Mouse (Mus musculus): ENCODE results near the gene Sdc4. TPM values are rescaled to one million over a fixed set of nuclear protein-coding genes. Genes with fewer than 3 reads are reported as not detected.
A peak's percentile ranks its signal among the peaks of the same experiment; 100 is the strongest.

Gene Sdc4
- polyA plus RNA-seq, 1 experiment from 2014 or later = 178 TPM

- Histone ChIP-seq H3K4me3 (no peak overlapping the region), H3K4me1 (peaks cover 35% of the 10 kb centered on the region), H3K4me2 (no peak overlapping the region), H3K9me3 (no peaks in the 10 kb centered on the region), H3K36me3 (no peaks in the 10 kb centered on the region), H3K27ac (no peak overlapping the region), H3K9ac (no peak overlapping the region), H3K27me3 (no peaks in the 10 kb centered on the region)
- no peak for ATAC-seq (ENCODE audit: borderline replicate concordance, extremely low read depth, low FRiP score, low TSS enrichment)
- WGBS = 70% methylated on average over 3 of the region's 3 CpGs
Observed at GRCm38 (mm10) chr2:164446086-164446469, 2.4 kb upstream of the Sdc4 start.

GRCm38 (mm10) chr2:164445399-164446085 lies 1.9 kb upstream of the Sdc4 start:
- Histone ChIP-seq H3K4me3 (no peak overlapping the region), H3K4me2 (no peak overlapping the region), H3K27ac (no peak overlapping the region), H3K9me3 (no peaks in the 10 kb centered on the region), H3K27me3 (no peaks in the 10 kb centered on the region), H3K4me1 (peaks cover 41% of the 10 kb centered on the region), H3K36me3 (no peaks in the 10 kb centered on the region), H3K9ac (no peak overlapping the region)
- WGBS = 69% methylated on average over 3 of the region's 3 CpGs
- no peak for ATAC-seq (ENCODE audit: borderline replicate concordance, extremely low read depth, low FRiP score, low TSS enrichment)

GRCm38 (mm10) chr2:164444701-164445100 lies 1.0 kb upstream of the Sdc4 start:
- Histone ChIP-seq H3K9ac (no peak overlapping the region), H3K36me3 (no peaks in the 10 kb centered on the region), H3K4me3 (no peak overlapping the region), H3K27ac (no peak overlapping the region), H3K4me1 (peaks cover 46% of the 10 kb centered on the region), H3K27me3 (no peaks in the 10 kb centered on the region), H3K4me2 (no peak overlapping the region), H3K9me3 (no peaks in the 10 kb centered on the region)
- ATAC-seq (ENCODE audit: borderline replicate concordance, extremely low read depth, low FRiP score, low TSS enrichment) = no peak
- 59% methylated on average over 2 of the region's 2 CpGs for WGBS

- H3K9me3 ChIP-seq = no peaks in the 10 kb centered on the region
- H3K27ac ChIP-seq = peak overlapping the region; percentile 89
- ATAC-seq (ENCODE audit: borderline replicate concordance, extremely low read depth, low FRiP score, low TSS enrichment) = peak; percentile 94
- H3K27me3 ChIP-seq = no peaks in the 10 kb centered on the region
- H3K4me2 ChIP-seq = peak overlapping the region; percentile 84
- 0% methylated on average over 26 of the region's 26 CpGs for WGBS
- peaks cover 50% of the 10 kb centered on the region for H3K4me1 ChIP-seq
- no peaks in the 10 kb centered on the region for H3K36me3 ChIP-seq
- H3K9ac ChIP-seq = peak overlapping the region; percentile 83
- peak overlapping the region; percentile 74 for H3K4me3 ChIP-seq
Observed at GRCm38 (mm10) chr2:164443051-164443437, 643 bp downstream of the Sdc4 start.

- Histone ChIP-seq H3K36me3 (no peaks in the 10 kb centered on the region), H3K9me3 (no peaks in the 10 kb centered on the region), H3K4me3 (peak overlapping the region; percentile 74), H3K4me1 (peaks cover 54% of the 10 kb centered on the region), H3K27me3 (no peaks in the 10 kb centered on the region), H3K9ac (peak overlapping the region; percentile 83), H3K4me2 (peak overlapping the region; percentile 84), H3K27ac (peak overlapping the region; percentile 89)
- ATAC-seq (ENCODE audit: borderline replicate concordance, extremely low read depth, low FRiP score, low TSS enrichment) = peak; percentile 65
- WGBS = 3% methylated on average over 29 of the region's 29 CpGs
Observed at GRCm38 (mm10) chr2:164442315-164443050, 1.2 kb downstream of the Sdc4 start.

- Histone ChIP-seq H3K4me1 (peaks cover 62% of the 10 kb centered on the region), H3K27ac (0 out of 2 replicates have a peak overlapping the region, but pooled peaks have one; percentile 69)
- WGBS = 25% methylated on average over 7 of the region's 7 CpGs
Observed at GRCm38 (mm10) chr2:164441731-164442130, 2.0 kb downstream of the Sdc4 start.

GRCm38 (mm10) chr2:164441155-164441554 lies 2.5 kb downstream of the Sdc4 start:
- Histone ChIP-seq H3K4me1 (peaks cover 68% of the 10 kb centered on the region), H3K27ac (peak overlapping the region; percentile 69), H3K9me3 (no peaks in the 10 kb centered on the region), H3K27me3 (no peaks in the 10 kb centered on the region), H3K4me3 (peak overlapping the region; percentile 74), H3K9ac (peak overlapping the region; percentile 83), H3K4me2 (peak overlapping the region; percentile 84), H3K36me3 (no peaks in the 10 kb centered on the region)
- WGBS = 38% methylated on average over 8 of the region's 8 CpGs
- no peak for ATAC-seq (ENCODE audit: borderline replicate concordance, extremely low read depth, low FRiP score, low TSS enrichment)

More at GRCm38 (mm10) chr2:164441731-164442130, 2.0 kb downstream of the Sdc4 start:
- H3K36me3 ChIP-seq = no peaks in the 10 kb centered on the region
- H3K4me2 ChIP-seq = peak overlapping the region; percentile 84
- peak overlapping the region; percentile 83 for H3K9ac ChIP-seq
- no peak for ATAC-seq (ENCODE audit: borderline replicate concordance, extremely low read depth, low FRiP score, low TSS enrichment)
- H3K4me3 ChIP-seq = peak overlapping the region; percentile 74
- no peaks in the 10 kb centered on the region for H3K27me3 ChIP-seq
- no peaks in the 10 kb centered on the region for H3K9me3 ChIP-seq

GRCm38 (mm10) chr2:164440314-164440713 lies 3.4 kb downstream of the Sdc4 start:
- no peaks in the 10 kb centered on the region for H3K27me3 ChIP-seq
- H3K9me3 ChIP-seq = no peaks in the 10 kb centered on the region
- peaks cover 76% of the 10 kb centered on the region for H3K4me1 ChIP-seq
- no peaks in the 10 kb centered on the region for H3K36me3 ChIP-seq
- no peak overlapping the region for H3K9ac ChIP-seq
- H3K27ac ChIP-seq = peak overlapping the region; percentile 69; the same call in 1 of the 2 replicates
- 49% methylated on average over 5 of the region's 5 CpGs for whole genome bisulfite sequencing
- peak overlapping the region; percentile 74 for H3K4me3 ChIP-seq
- peak overlapping the region; percentile 84 for H3K4me2 ChIP-seq
- ATAC-seq (ENCODE audit: borderline replicate concordance, extremely low read depth, low FRiP score, low TSS enrichment) = peak; percentile 19

- Histone ChIP-seq H3K9ac (no peak overlapping the region), H3K27ac (no peak overlapping the region; the same call in 1 of the 2 replicates), H3K4me3 (no peak overlapping the region), H3K36me3 (no peaks in the 10 kb centered on the region), H3K4me1 (peaks cover 89% of the 10 kb centered on the region), H3K27me3 (no peaks in the 10 kb centered on the region), H3K4me2 (peak overlapping the region; percentile 84), H3K9me3 (no peaks in the 10 kb centered on the region)
- 37% methylated on average over 3 of the region's 3 CpGs for WGBS
- ATAC-seq (ENCODE audit: borderline replicate concordance, extremely low read depth, low FRiP score, low TSS enrichment) = no peak
Observed at GRCm38 (mm10) chr2:164439001-164439421, 4.7 kb downstream of the Sdc4 start.

- Histone ChIP-seq H3K4me1 (peaks cover 89% of the 10 kb centered on the region), H3K4me3 (0 out of 2 replicates have a peak overlapping the region, but pooled peaks have one; percentile 1)
Observed at GRCm38 (mm10) chr2:164438257-164438656, 5.4 kb downstream of the Sdc4 start.

GRCm38 (mm10) chr2:164437710-164438109 lies 6.0 kb downstream of the Sdc4 start:
- H3K36me3 ChIP-seq = no peaks in the 10 kb centered on the region
- H3K4me1 ChIP-seq = peaks cover 92% of the 10 kb centered on the region
- no peak for ATAC-seq (ENCODE audit: borderline replicate concordance, extremely low read depth, low FRiP score, low TSS enrichment)
- no peak overlapping the region for H3K4me3 ChIP-seq
- no peak overlapping the region for H3K9ac ChIP-seq
- H3K4me2 ChIP-seq = peak overlapping the region; percentile 26; the same call in 1 of the 2 replicates
- peak overlapping the region; percentile 22; the same call in 1 of the 2 replicates for H3K27ac ChIP-seq
- 39% methylated on average over 6 of the region's 6 CpGs for WGBS
- no peaks in the 10 kb centered on the region for H3K9me3 ChIP-seq
- H3K27me3 ChIP-seq = no peaks in the 10 kb centered on the region

More at GRCm38 (mm10) chr2:164438257-164438656, 5.4 kb downstream of the Sdc4 start:
- Histone ChIP-seq H3K4me2 (peak overlapping the region; percentile 26; the same call in 1 of the 2 replicates), H3K36me3 (no peaks in the 10 kb centered on the region), H3K27me3 (no peaks in the 10 kb centered on the region), H3K9ac (no peak overlapping the region), H3K9me3 (no peaks in the 10 kb centered on the region), H3K27ac (0 out of 2 replicates have a peak overlapping the region, but pooled peaks have one; percentile 22)
- 35% methylated on average over 8 of the region's 8 CpGs for WGBS
- no peak for ATAC-seq (ENCODE audit: borderline replicate concordance, extremely low read depth, low FRiP score, low TSS enrichment)

- Histone ChIP-seq H3K4me1 (peaks cover 94% of the 10 kb centered on the region), H3K9ac (no peak overlapping the region), H3K27me3 (no peaks in the 10 kb centered on the region), H3K36me3 (no peaks in the 10 kb centered on the region), H3K4me2 (peak overlapping the region; percentile 17; the same call in 1 of the 2 replicates), H3K27ac (peak overlapping the region; percentile 35; the same call in 1 of the 2 replicates), H3K9me3 (no peaks in the 10 kb centered on the region), H3K4me3 (no peak overlapping the region)
- WGBS = 45% methylated on average over 3 of the region's 3 CpGs
- ATAC-seq (ENCODE audit: borderline replicate concordance, extremely low read depth, low FRiP score, low TSS enrichment) = no peak
Observed at GRCm38 (mm10) chr2:164436961-164437360, 6.7 kb downstream of the Sdc4 start.
